Comparison of ENCODE assay signal across 17 mouse cellular contexts in the genomic region with DNA sequence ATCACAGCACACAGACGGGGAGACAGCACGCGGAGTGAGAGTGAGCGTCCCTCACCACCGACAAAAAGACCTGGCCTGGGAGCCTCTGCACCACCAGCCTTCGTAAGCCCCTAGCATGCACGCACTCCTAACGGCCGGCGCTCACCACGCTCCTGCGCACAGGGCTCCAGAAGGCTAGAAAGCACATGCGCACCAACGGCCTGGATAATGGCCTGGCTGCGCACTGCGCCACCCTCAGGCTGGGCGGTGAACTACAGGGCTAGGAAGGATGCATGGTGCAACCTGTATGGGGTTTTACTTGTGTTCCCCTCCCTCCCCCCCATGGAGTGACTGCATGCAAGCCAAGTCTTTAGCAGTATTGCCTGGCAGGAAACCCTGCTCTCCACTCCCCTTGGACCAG. TPM values are rescaled to one million over a fixed set of nuclear protein-coding genes. Genes with fewer than 3 reads are reported as not detected.
DNase-seq lines count a peak whose midpoint lies in the region; ATAC-seq and TF ChIP-seq lines count a peak whose summit lies in the region.
"Had no signal": no experiment of that assay in that cellular context is flagged by ENCODE, and none has a peak within 500 bp of the region (broad histone marks: within the 10 kb centered on the region; RNA-seq: fewer than 3 reads in every experiment).

A gene (minus strand): TSS at position 184 of the 400 bp plus-strand sequence.

- WGBS in forebrain, postnatal 0 days: 93% methylated on average over 17 of the region's 17 CpGs
- 93% methylated on average over 17 of the region's 17 CpGs for WGBS in forebrain, embryonic 16.5 days
- 87% methylated on average over 17 of the region's 17 CpGs for WGBS in lung, postnatal 0 days

- no peak within 1 kb of the TSS for H3K9ac ChIP-seq in forebrain, postnatal 0 days
- no peak within 1 kb of the TSS for H3K9ac ChIP-seq in forebrain, embryonic 16.5 days (replicated peaks; ENCODE audit: low read depth, low read length)
- H3K9ac ChIP-seq in lung, postnatal 0 days (replicated peaks; ENCODE audit: low read depth): no peak within 1 kb of the TSS
- H3K9ac ChIP-seq: embryonic facial prominence, embryonic 12.5 days; forebrain, embryonic 12.5 days; hindbrain, embryonic 15.5 days; midbrain, embryonic 12.5 days had no signal

- H3K4me3 ChIP-seq in forebrain, postnatal 0 days (ENCODE audit: low read depth, low read length): no peak within 1 kb of the TSS
- H3K4me3 ChIP-seq in forebrain, embryonic 16.5 days (replicated peaks; ENCODE audit: low read length): no peak within 1 kb of the TSS
- H3K4me3 ChIP-seq in lung, postnatal 0 days (ENCODE audit: low read depth, low read length): no peak within 1 kb of the TSS
- H3K4me3 ChIP-seq: embryonic facial prominence, embryonic 12.5 days; forebrain, embryonic 12.5 days; hindbrain, embryonic 15.5 days; midbrain, embryonic 12.5 days had no signal

- no peaks in the 10 kb centered on the region for H3K9me3 ChIP-seq in forebrain, postnatal 0 days (ENCODE audit: low read length)
- H3K9me3 ChIP-seq in forebrain, embryonic 16.5 days (ENCODE audit: control insufficient read depth, low read length): no peaks in the 10 kb centered on the region
- no peaks in the 10 kb centered on the region for H3K9me3 ChIP-seq in lung, postnatal 0 days (ENCODE audit: low read length)
- H3K9me3 ChIP-seq: embryonic facial prominence, embryonic 12.5 days; forebrain, embryonic 12.5 days; hindbrain, embryonic 15.5 days; midbrain, embryonic 12.5 days had no signal

- no peak for TF ChIP-seq EP300 in lung, postnatal 0 days (IDR thresholded peaks at IDR 0.05)

- no peak for ATAC-seq in forebrain, postnatal 0 days
- ATAC-seq in forebrain, embryonic 16.5 days: no peak
- no peak for ATAC-seq in lung, postnatal 0 days

- H3K27ac ChIP-seq in forebrain, postnatal 0 days (ENCODE audit: low read depth, low read length): no peak within 1 kb of the TSS
- no peak within 1 kb of the TSS for H3K27ac ChIP-seq in forebrain, embryonic 16.5 days (ENCODE audit: low read length)
- no peak within 1 kb of the TSS for H3K27ac ChIP-seq in lung, postnatal 0 days (ENCODE audit: low read length)
- H3K27ac ChIP-seq: embryonic facial prominence, embryonic 12.5 days; forebrain, embryonic 12.5 days; hindbrain, embryonic 15.5 days; midbrain, embryonic 12.5 days had no signal

- no peak for TF ChIP-seq POLR2A in brain, embryonic 14.5 days (IDR thresholded peaks at IDR 0.05; ENCODE audit: borderline replicate concordance, extremely low read depth, insufficient read depth, insufficient read length, poor library complexity, severe bottlenecking)

- no peaks in the 10 kb centered on the region for H3K27me3 ChIP-seq in forebrain, postnatal 0 days (ENCODE audit: insufficient read depth, low read length)
- no peaks in the 10 kb centered on the region for H3K27me3 ChIP-seq in forebrain, embryonic 16.5 days (replicated peaks; ENCODE audit: control insufficient read depth, insufficient read depth, low read length)
- H3K27me3 ChIP-seq in lung, postnatal 0 days (replicated peaks; ENCODE audit: insufficient read depth, low read length): no peaks in the 10 kb centered on the region
- H3K27me3 ChIP-seq: embryonic facial prominence, embryonic 12.5 days; forebrain, embryonic 12.5 days; hindbrain, embryonic 15.5 days; midbrain, embryonic 12.5 days had no signal

- TF ChIP-seq CTCF in forebrain, postnatal 0 days (IDR thresholded peaks at IDR 0.05; ENCODE audit: low read depth): peak; percentile 13; the same call in 1 of the 2 replicates
- TF ChIP-seq CTCF in lung, postnatal 0 days (IDR thresholded peaks at IDR 0.05): peak; percentile 17; the same call in 1 of the 2 replicates
- TF ChIP-seq CTCF in brain, embryonic 14.5 days (IDR thresholded peaks at IDR 0.05; ENCODE audit: borderline replicate concordance, extremely low read depth, insufficient read depth, insufficient read length): peak; percentile 14; the same call in 1 of the 2 replicates

- H3K36me3 ChIP-seq in forebrain, postnatal 0 days (ENCODE audit: insufficient read depth): no peaks in the 10 kb centered on the region
- no peaks in the 10 kb centered on the region for H3K36me3 ChIP-seq in forebrain, embryonic 16.5 days (ENCODE audit: control insufficient read depth, insufficient read depth)
- no peaks in the 10 kb centered on the region for H3K36me3 ChIP-seq in lung, postnatal 0 days (ENCODE audit: insufficient read depth, low read length)
- H3K36me3 ChIP-seq: embryonic facial prominence, embryonic 12.5 days; forebrain, embryonic 12.5 days; hindbrain, embryonic 15.5 days; midbrain, embryonic 12.5 days had no signal

- DNase-seq in forebrain, postnatal 0 days: no peak
- DNase-seq in lung, postnatal 0 days (ENCODE audit: low spot score): no peak
- no peak for DNase-seq in lung, postnatal 36 days
- no peak for DNase-seq in brain, embryonic 14.5 days (ENCODE audit: low read depth)
- DNase-seq in testis, postnatal 14 days (ENCODE audit: low spot score): peak; percentile 92
- DNase-seq in T-cell, adult 2 months (ENCODE audit: low spot score): no peak
- no peak for DNase-seq in adrenal gland, postnatal 10 days
- DNase-seq: adrenal gland, adult 8-10 months; cerebellum, postnatal 36 days; gastrocnemius, postnatal 14 days; lung, postnatal 10 days had no signal

- no peak within 1 kb of the TSS for H3K4me2 ChIP-seq in forebrain, postnatal 0 days (ENCODE audit: low read depth)
- no peak within 1 kb of the TSS for H3K4me2 ChIP-seq in forebrain, embryonic 16.5 days (ENCODE audit: low read length)
- no peak within 1 kb of the TSS for H3K4me2 ChIP-seq in lung, postnatal 0 days (replicated peaks; ENCODE audit: low read depth, low read length)
- H3K4me2 ChIP-seq: embryonic facial prominence, embryonic 12.5 days; forebrain, embryonic 12.5 days; hindbrain, embryonic 15.5 days; midbrain, embryonic 12.5 days had no signal

- no peaks in the 10 kb centered on the region for H3K4me1 ChIP-seq in forebrain, postnatal 0 days (ENCODE audit: insufficient read depth)
- no peaks in the 10 kb centered on the region for H3K4me1 ChIP-seq in forebrain, embryonic 16.5 days (replicated peaks; ENCODE audit: control insufficient read depth, insufficient read depth, low read length)
- no peaks in the 10 kb centered on the region for H3K4me1 ChIP-seq in lung, postnatal 0 days (ENCODE audit: insufficient read depth, low read depth, low read length)
- H3K4me1 ChIP-seq: embryonic facial prominence, embryonic 12.5 days; forebrain, embryonic 12.5 days; hindbrain, embryonic 15.5 days; midbrain, embryonic 12.5 days had no signal

RNA-seq across cellular contexts. Expression of the gene that starts here (rescaled TPM):
- 0.38 and 0.52 TPM in 2 replicates for total RNA-seq in forebrain, postnatal 0 days (2014; rRNA removed)
- 0.30 and 0.65 TPM in 2 replicates for polyA plus RNA-seq in forebrain, postnatal 0 days (2015; fragmentation: Nextera tagmentation; extraction: Ambion mirVana)
- polyA plus RNA-seq in forebrain, embryonic 16.5 days (2015; fragmentation: Nextera tagmentation; extraction: Ambion mirVana): 0.60 and 0.84 TPM in 2 replicates
- 0.12 TPM in 1 of 2 replicates, not detected in the other for polyA plus RNA-seq in lung, postnatal 0 days (2015; fragmentation: Nextera tagmentation; extraction: Ambion mirVana)
- polyA plus RNA-seq in brain, embryonic 14.5 days (2012; rRNA removed): 0.18 and 0.22 TPM in 2 replicates
- under 1 TPM; 0.30 to 0.33 TPM for total RNA-seq in adrenal gland, postnatal 10 days (2021)
- total RNA-seq: gastrocnemius, postnatal 14 days had no signal
- polyA plus RNA-seq: limb, embryonic 11.5 days had no signal
